In genomic region chr10:88356983-88357559, GRCm38 (mm10) we compare ENCODE assay signal across 8 mouse cellular contexts. TPM values are rescaled to one million over a fixed set of nuclear protein-coding genes. Genes with fewer than 3 reads are reported as not detected.
DNase-seq lines count a peak whose midpoint lies in the region; ATAC-seq lines count a peak whose summit lies in the region.

No protein-coding gene starts in this region.

- no peaks in the 10 kb centered on the region for H3K36me3 ChIP-seq in embryonic facial prominence, embryonic 12.5 days
- H3K36me3 ChIP-seq in heart, embryonic 12.5 days: no peaks in the 10 kb centered on the region
- no peaks in the 10 kb centered on the region for H3K36me3 ChIP-seq in kidney, embryonic 15.5 days
- H3K36me3 ChIP-seq in liver, embryonic 11.5 days (ENCODE audit: control insufficient read depth, insufficient read depth, low read length): no peaks in the 10 kb centered on the region

- no peaks in the 10 kb centered on the region for H3K4me1 ChIP-seq in embryonic facial prominence, embryonic 12.5 days
- 0 out of 2 replicates have a peak, but pooled peaks cover 4% of the 10 kb centered on the region for H3K4me1 ChIP-seq in heart, embryonic 12.5 days (replicated peaks)
- peaks cover 11% of the 10 kb centered on the region for H3K4me1 ChIP-seq in kidney, embryonic 15.5 days
- H3K4me1 ChIP-seq in liver, embryonic 11.5 days (replicated peaks; ENCODE audit: control insufficient read depth, insufficient read depth, low read length): peaks cover 5% of the 10 kb centered on the region; the same call in 1 of the 2 replicates

- DNase-seq in cerebellum, adult 18-20 months: peak; percentile 17 to 20
- DNase-seq in cerebellum, adult 11 months: no peak
- peak; percentile 72 for DNase-seq in liver, embryonic 11.5 days (ENCODE audit: low spot score)
- DNase-seq in spleen, postnatal 36 days (ENCODE audit: low spot score in 2 of 2): peak; percentile 62 to 63

- H3K4me2 ChIP-seq in embryonic facial prominence, embryonic 12.5 days (replicated peaks): peak overlapping the region; percentile 91
- peak overlapping the region; percentile 88 for H3K4me2 ChIP-seq in heart, embryonic 12.5 days
- peak overlapping the region; percentile 88 for H3K4me2 ChIP-seq in kidney, embryonic 15.5 days
- peak overlapping the region; percentile 85 for H3K4me2 ChIP-seq in liver, embryonic 11.5 days

- peak overlapping the region; percentile 54 for H3K4me3 ChIP-seq in embryonic facial prominence, embryonic 12.5 days
- H3K4me3 ChIP-seq in heart, embryonic 12.5 days: peak overlapping the region; percentile 61
- H3K4me3 ChIP-seq in kidney, embryonic 15.5 days (replicated peaks): peak overlapping the region; percentile 61
- peak overlapping the region; percentile 60 for H3K4me3 ChIP-seq in liver, embryonic 11.5 days (ENCODE audit: low read depth, low read length)

- H3K27ac ChIP-seq in embryonic facial prominence, embryonic 12.5 days: no peak overlapping the region
- H3K27ac ChIP-seq in heart, embryonic 12.5 days (ENCODE audit: poor library complexity, severe bottlenecking): no peak overlapping the region
- H3K27ac ChIP-seq in kidney, embryonic 15.5 days: no peak overlapping the region
- no peak overlapping the region for H3K27ac ChIP-seq in liver, embryonic 11.5 days (ENCODE audit: low read depth, low read length)

- whole genome bisulfite sequencing in embryonic facial prominence, embryonic 12.5 days: 3% methylated on average over 46 of the region's 47 CpGs
- WGBS in heart, embryonic 12.5 days: 2% methylated on average over 42 of the region's 47 CpGs
- WGBS in kidney, embryonic 15.5 days: 4% methylated on average over 36 of the region's 47 CpGs
- 1% methylated on average over 42 of the region's 47 CpGs for WGBS in liver, embryonic 11.5 days

- 0 out of 2 replicates have a peak, but pooled peaks have one; percentile 67 for ATAC-seq in embryonic facial prominence, embryonic 12.5 days (ENCODE audit: insufficient number of reproducible peaks, insufficient read depth, low FRiP score, low TSS enrichment)
- ATAC-seq in heart, embryonic 12.5 days (ENCODE audit: insufficient number of reproducible peaks, low FRiP score): peak; percentile 74
- ATAC-seq in kidney, embryonic 15.5 days (replicated peaks; ENCODE audit: low FRiP score): peak; percentile 87
- ATAC-seq in liver, embryonic 11.5 days (replicated peaks; ENCODE audit: low FRiP score): peak; percentile 79
- peak; percentile 64 for ATAC-seq in monocyte, adult 5-6 weeks (replicated peaks; ENCODE audit: insufficient number of reproducible peaks, low FRiP score, low TSS enrichment, poor library complexity, severe bottlenecking)

- H3K9me3 ChIP-seq in embryonic facial prominence, embryonic 12.5 days: no peaks in the 10 kb centered on the region
- no peaks in the 10 kb centered on the region for H3K9me3 ChIP-seq in heart, embryonic 12.5 days (replicated peaks)
- no peaks in the 10 kb centered on the region for H3K9me3 ChIP-seq in kidney, embryonic 15.5 days (replicated peaks)
- H3K9me3 ChIP-seq in liver, embryonic 11.5 days (ENCODE audit: control insufficient read depth, low read length): no peaks in the 10 kb centered on the region

- H3K9ac ChIP-seq in embryonic facial prominence, embryonic 12.5 days: peak overlapping the region; percentile 55
- H3K9ac ChIP-seq in heart, embryonic 12.5 days: peak overlapping the region; percentile 72
- peak overlapping the region; percentile 51 for H3K9ac ChIP-seq in kidney, embryonic 15.5 days
- H3K9ac ChIP-seq in liver, embryonic 11.5 days (ENCODE audit: low read depth, low read length): peak overlapping the region; percentile 55; the same call in 1 of the 2 replicates

- peaks cover 24% of the 10 kb centered on the region; the same call in 1 of the 2 replicates for H3K27me3 ChIP-seq in embryonic facial prominence, embryonic 12.5 days
- H3K27me3 ChIP-seq in heart, embryonic 12.5 days (replicated peaks): 0 out of 2 replicates have a peak, but pooled peaks cover 6% of the 10 kb centered on the region
- H3K27me3 ChIP-seq in kidney, embryonic 15.5 days: no peaks in the 10 kb centered on the region
- H3K27me3 ChIP-seq in liver, embryonic 11.5 days (replicated peaks; ENCODE audit: control insufficient read depth, insufficient read depth, low read length): peaks cover 10% of the 10 kb centered on the region

RNA-seq across cellular contexts. Expression of gene Dram1, which starts 21.8 kb away (rescaled TPM):
- 0.64 and 0.88 TPM in 2 replicates for polyA plus RNA-seq in embryonic facial prominence, embryonic 12.5 days (2016; fragmentation: Nextera tagmentation; extraction: Ambion mirVana)
- 0.91 and 1.2 TPM in 2 replicates for polyA plus RNA-seq in heart, embryonic 12.5 days (2016; fragmentation: Nextera tagmentation; extraction: Ambion mirVana)
- polyA plus RNA-seq in kidney, embryonic 15.5 days (2015; fragmentation: Nextera tagmentation; extraction: Ambion mirVana): 1.9 and 2.1 TPM in 2 replicates
- polyA plus RNA-seq in liver, embryonic 11.5 days (2014; fragmentation: Nextera tagmentation; extraction: Ambion mirVana): 0.99 and 1.0 TPM in 2 replicates
- 18.8 to 27.0 TPM (median 24.5 TPM) in 3 replicates for total RNA-seq in monocyte, adult 5-6 weeks (2017)

RNA-seq across cellular contexts. Expression of gene Gnptab, which starts 21.9 kb away (rescaled TPM):
- 13.1 TPM in 2 replicates for polyA plus RNA-seq in embryonic facial prominence, embryonic 12.5 days (2016; fragmentation: Nextera tagmentation; extraction: Ambion mirVana)
- 11.2 and 12.8 TPM in 2 replicates for polyA plus RNA-seq in heart, embryonic 12.5 days (2016; fragmentation: Nextera tagmentation; extraction: Ambion mirVana)
- polyA plus RNA-seq in kidney, embryonic 15.5 days (2015; fragmentation: Nextera tagmentation; extraction: Ambion mirVana): 12.4 and 14.3 TPM in 2 replicates
- polyA plus RNA-seq in liver, embryonic 11.5 days (2014; fragmentation: Nextera tagmentation; extraction: Ambion mirVana): 10.1 and 11.4 TPM in 2 replicates
- total RNA-seq in monocyte, adult 5-6 weeks (2017): 28.7 to 62.7 TPM (median 37.0 TPM) in 3 replicates
